Mouse (Mus musculus): ENCODE measurements around the gene Defa33. TPM values are rescaled to one million over a fixed set of nuclear protein-coding genes. Genes with fewer than 3 reads are reported as not detected.
"Not testable (repeated sequence)": the region's sequence is repeated elsewhere in the genome, so short reads cannot be mapped to it uniquely, and the experiment has no call there.

The Defa33 gene
- not detected for total RNA-seq (2021)

DNA sequence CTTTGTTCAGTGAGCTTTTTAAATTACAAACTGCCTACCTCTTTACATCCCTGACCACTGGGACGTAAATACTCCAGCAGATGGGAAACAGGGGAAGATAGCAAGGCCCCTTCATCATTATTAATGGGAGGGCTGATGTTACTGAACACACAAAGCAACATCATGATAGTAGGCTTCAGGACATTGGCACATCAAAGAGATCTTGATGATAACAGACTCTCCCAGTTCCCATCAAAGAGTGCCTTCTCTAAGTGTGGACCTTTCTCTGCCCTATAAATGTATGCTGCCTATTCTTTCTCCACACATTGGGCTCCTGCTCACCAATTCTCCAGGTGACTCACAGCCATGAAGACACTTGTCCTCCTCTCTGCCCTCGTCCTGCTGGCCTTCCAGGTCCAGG is at the start of gene Defa33:
Gene Defa33, plus strand, starts transcription at position 301 of the 400 bp plus-strand sequence.
- DNase-seq (ENCODE audit: low spot score); intact Hi-C loops (cut with DNase I): not testable (repeated sequence)

DNA sequence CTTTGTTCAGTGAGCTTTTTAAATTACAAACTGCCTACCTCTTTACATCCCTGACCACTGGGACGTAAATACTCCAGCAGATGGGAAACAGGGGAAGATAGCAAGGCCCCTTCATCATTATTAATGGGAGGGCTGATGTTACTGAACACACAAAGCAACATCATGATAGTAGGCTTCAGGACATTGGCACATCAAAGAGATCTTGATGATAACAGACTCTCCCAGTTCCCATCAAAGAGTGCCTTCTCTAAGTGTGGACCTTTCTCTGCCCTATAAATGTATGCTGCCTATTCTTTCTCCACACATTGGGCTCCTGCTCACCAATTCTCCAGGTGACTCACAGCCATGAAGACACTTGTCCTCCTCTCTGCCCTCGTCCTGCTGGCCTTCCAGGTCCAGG is 13.4 kb upstream of the Defa33 start, which contains the start of gene Defa2:
Gene Defa2, plus strand, starts transcription at position 301 of the 400 bp plus-strand sequence.
- DNase-seq (ENCODE audit: low spot score); intact Hi-C loops (cut with DNase I): not testable (repeated sequence)

DNA sequence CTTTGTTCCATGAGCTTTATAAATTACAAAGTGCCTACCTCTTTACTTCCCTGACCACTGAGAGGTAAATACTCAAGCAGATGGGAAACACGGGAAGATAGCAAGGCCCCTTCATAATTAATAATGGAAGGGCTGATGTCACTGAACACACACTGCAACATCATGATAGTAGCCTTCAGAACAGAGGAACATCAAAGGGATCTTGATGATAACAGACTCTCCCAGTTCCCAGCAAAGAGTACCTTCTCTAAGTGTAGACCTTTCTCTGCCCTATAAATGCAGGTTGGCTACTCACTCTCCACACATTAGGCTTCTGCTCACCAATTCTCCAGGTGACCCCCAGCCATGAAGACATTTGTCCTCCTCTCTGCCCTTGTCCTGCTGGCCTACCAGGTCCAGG is 35.5 kb downstream of the Defa33 start, which contains the start of gene Defa36:
Gene Defa36, plus strand, starts transcription at position 301 of the 400 bp plus-strand sequence.
- DNase-seq (ENCODE audit: low spot score); intact Hi-C loops (cut with DNase I): not testable (repeated sequence)

Other genes starting within 250 kb of the Defa33 start
- gene Defa22, start 229.5 kb upstream of the Defa33 start, total RNA-seq (2021): not detected
- not detected for gene Defa31, start 200.2 kb upstream of the Defa33 start, total RNA-seq (2021)
- gene Gm15293, start 190.2 kb upstream of the Defa33 start, total RNA-seq (2021): not detected
- not detected for gene Gm15292, start 142.1 kb upstream of the Defa33 start, total RNA-seq (2021)
- not detected for gene Defa27, start 76.3 kb upstream of the Defa33 start, total RNA-seq (2021)
- gene Defa29, start 64.8 kb upstream of the Defa33 start, total RNA-seq (2021): not detected
- gene Defa2, start 13.3 kb upstream of the Defa33 start, total RNA-seq (2021): not detected
- gene Defa36, start 35.6 kb downstream of the Defa33 start, total RNA-seq (2021): not detected
- not detected for gene Gm7849, start 64.7 kb downstream of the Defa33 start, total RNA-seq (2021)
- not detected for gene Defa20, start 117.4 kb downstream of the Defa33 start, total RNA-seq (2021)
- gene Defa32, start 137.2 kb downstream of the Defa33 start, total RNA-seq (2021): not detected
- not detected for gene Defa37, start 173.6 kb downstream of the Defa33 start, total RNA-seq (2021)
- gene Defa28, start 191.2 kb downstream of the Defa33 start, total RNA-seq (2021): not detected
- not detected for gene Gm7861, start 202.7 kb downstream of the Defa33 start, total RNA-seq (2021)
- not detected for gene Defa26, start 226.4 kb downstream of the Defa33 start, total RNA-seq (2021)